Mouse (Mus musculus) layer of hippocampus, adult 11-12 months (tissue): ENCODE measurements around the gene Arhgap19.

ENCODE experiments used
- DNase-seq: peaks from one replicate; pipeline ENCODE4 v3.0.0; 2022; ENCODE audit warnings: low spot score

The Arhgap19 gene

DNA sequence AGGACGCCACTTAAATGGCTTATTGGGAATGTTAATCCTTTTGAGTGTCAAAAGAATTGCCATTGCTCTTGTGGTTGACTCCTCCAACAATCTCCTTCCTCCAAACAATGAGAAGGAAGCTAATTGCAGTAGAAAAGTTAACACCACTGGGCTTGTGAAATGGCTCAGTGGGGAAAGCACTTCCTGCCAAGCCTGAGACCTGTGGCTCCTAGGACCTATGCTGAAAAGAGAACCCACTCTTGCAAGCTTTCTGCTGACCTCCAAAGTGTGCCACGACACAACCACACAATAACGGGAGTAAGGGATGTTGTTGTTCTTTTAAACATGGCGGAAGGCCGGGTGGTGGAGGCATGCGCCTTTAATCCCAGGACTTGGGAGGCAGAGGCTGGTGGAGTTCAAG is 4.3 kb downstream of the Arhgap19 start:
- DNase-seq, result no peak

- no peak for DNase-seq
Observed at GRCm38 (mm10) chr19:41796789-41797327, 5.0 kb downstream of the Arhgap19 start.

DNA sequence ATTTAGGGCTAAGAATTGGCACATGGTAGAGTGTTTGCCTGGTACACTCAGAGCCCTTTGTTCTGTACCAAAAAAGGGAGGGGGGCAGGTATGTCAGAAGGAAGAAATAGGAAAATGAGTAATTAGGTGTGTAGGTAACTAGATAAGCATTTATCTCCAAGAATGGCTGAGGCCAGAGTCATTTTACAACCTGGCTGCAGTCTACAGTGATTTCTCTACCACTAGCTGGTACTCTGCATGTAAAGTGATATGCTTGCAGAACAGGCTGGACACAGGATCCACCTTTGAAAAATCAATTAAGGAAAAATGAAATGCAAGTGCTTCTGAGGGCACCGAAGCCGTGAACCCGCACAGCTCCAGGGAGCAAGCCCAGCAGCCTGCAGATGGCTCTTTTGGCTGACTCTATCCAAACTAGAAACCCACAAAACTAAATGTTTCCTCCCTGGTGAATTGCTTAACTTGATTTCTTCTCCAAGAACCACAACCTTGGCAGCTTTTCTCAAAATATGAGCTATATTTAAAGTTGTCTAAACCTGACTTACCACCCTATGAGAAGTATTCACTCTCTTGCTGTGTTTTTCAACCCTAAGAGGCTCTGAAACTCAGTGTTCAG is 5.6 kb downstream of the Arhgap19 start:
- no peak for DNase-seq

DNA sequence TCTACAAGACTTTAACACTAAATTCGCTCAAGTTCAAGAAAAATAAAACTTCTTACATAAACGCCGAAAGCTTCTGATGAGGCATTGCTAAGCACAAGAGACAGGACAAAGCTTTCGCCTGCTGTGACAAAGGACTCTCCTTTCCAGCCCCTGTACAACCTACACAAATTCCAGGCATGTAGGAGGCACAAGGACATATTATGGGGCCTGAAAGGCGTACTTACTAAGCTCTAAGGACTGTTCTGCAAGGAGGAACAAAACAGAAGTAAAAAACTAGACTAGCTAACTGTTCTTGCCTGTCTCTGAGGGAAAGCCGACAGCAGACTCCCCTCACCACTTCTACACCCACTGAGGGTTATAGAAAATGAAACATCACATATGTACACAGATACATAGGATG is 6.9 kb downstream of the Arhgap19 start:
- DNase-seq, result no peak

- DNase-seq, result no peak
Observed at GRCm38 (mm10) chr19:41794017-41794416, 7.8 kb downstream of the Arhgap19 start.

DNA sequence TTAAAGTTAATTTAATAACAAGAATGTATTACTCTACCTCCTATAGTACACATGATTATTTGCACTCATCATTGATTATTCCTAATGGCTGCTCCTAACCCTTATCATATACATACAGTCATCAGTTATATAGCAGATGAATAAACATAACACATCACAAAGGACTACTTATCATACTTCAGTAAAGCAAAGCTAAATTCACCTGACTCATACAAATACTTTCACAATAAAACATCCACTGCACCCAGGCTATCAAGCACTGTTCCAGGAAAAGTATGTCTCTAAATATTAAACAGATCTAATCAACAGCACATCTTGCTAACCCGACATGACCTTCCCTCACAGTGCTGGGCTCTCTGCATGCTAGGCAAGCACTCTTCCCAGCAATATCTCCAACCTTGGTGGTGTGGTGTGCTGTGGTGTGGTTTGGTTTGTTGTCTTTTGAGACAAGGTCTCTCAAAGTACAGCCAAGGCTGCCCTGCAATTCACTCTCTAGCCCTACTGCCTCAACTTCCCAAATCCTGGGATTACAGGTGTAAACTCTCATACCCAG is 8.8 kb downstream of the Arhgap19 start:
- DNase-seq, result no peak

GRCm38 (mm10) chr19:41791384-41791783 is 10.5 kb downstream of the Arhgap19 start:
- DNase-seq, result no peak

GRCm38 (mm10) chr19:41789110-41789961 is 12.5 kb downstream of the Arhgap19 start:
- no peak for DNase-seq

GRCm38 (mm10) chr19:41786896-41787295 is 15.0 kb downstream of the Arhgap19 start:
- no peak for DNase-seq

DNA sequence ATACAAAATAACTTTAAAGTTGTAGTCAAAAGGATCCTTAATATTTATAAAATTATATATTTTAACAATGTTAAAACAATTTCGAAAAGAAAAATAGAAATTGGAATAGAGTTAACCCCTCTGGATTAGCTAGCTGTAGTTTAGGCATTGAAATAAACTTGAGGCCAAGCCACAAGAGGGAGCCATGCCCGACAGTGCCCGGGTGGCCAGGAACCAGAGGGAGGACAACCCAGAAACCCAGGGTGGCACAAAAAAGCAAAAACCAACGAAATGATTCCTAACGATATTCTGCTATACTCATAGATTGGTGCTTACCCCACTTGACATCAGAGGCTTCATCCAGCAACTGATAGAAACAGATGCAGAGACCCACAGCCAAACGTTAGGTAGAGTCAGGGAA is 24.3 kb downstream of the Arhgap19 start:
- no peak for DNase-seq

DNA sequence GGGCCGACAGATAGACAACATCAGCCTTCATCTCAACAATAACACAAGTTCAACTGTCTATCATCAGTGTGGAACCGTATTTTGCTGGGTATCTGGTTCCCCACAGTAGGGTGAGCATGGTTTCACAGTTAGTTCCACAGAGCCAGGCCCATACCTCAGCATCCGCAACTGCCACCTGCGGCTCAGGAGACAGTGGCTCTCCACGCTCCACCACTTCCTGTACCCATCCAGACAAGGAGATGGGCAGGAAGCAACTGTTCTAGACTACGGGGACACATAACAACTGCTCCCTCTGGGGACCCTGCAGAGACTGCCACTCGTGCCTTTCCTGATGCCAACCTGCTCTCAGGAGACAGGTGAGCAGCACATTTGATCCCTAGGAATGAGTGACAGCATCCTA is 33.1 kb downstream of the Arhgap19 start:
- DNase-seq, result no peak

- DNase-seq, result no peak
Observed at GRCm38 (mm10) chr19:41766628-41767027, 35.2 kb downstream of the Arhgap19 start.

- DNase-seq, result peak; percentile 95
Observed at GRCm38 (mm10) chr19:41763870-41764660, 37.8 kb downstream of the Arhgap19 start.

- no peak for DNase-seq
Observed at GRCm38 (mm10) chr19:41761529-41761928, 40.3 kb downstream of the Arhgap19 start.

GRCm38 (mm10) chr19:41759765-41760164 is 42.1 kb downstream of the Arhgap19 start:
- DNase-seq, result no peak

GRCm38 (mm10) chr19:41759270-41759669 is 42.6 kb downstream of the Arhgap19 start:
- DNase-seq, result no peak

DNA sequence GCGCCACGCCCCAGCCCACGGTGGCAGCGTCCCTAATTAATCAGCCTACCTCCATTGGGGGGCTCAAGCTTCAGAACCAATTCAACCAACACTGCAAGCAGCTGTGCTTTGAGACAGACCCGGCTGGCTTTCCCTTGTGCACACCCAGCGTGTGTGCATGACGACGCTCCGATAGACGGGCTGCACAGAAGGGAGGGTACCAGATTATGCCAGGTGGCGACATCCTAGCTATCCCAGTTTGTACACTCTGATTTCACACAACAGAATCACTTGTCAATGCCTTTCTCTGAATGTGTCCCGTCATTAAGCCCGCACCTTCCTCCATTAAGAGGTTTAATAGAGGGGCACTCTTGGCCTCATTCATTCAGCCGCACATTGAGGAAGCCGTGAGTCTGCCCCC is 47.1 kb downstream of the Arhgap19 start:
- DNase-seq, result no peak

DNA sequence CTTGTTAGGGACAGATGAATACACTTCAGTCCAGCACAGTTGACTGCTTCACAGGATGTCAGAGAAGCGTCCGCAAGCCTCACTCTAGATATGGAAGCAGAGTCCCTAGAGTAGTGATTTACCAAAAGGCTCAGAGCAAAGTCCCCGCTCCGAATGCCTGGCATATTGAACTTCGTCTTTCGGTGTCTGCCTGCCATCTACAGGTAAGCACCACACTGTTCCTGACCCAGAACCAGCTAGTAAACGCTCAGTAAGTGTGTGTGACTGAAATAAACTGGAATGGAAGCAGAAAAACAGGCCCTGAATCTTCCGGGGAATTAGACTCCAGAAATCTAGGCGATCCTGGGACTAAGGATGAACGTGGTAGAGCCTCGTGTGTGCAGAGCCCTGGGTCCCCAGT is 49.9 kb downstream of the Arhgap19 start:
- no peak for DNase-seq

DNA sequence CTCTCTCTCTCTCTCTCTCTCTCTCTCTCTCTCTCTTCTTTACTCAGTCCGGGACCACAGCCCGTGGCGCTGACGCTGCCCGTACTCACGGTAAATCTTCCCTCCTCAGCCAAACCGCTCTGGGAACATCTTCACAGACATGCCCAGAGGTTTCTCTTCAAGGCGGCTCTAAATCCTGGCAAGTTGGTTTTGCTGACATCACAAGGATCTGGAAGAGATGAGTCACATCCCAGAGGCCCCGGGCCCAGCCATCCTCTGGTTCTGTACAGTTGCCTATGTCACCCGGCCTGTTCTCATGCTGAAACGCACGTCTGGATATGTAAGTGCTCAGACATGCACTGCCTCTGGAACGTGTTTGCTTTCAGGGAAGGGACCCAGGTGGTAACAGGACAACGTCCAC is 54.4 kb downstream of the Arhgap19 start:
- no peak for DNase-seq

DNA sequence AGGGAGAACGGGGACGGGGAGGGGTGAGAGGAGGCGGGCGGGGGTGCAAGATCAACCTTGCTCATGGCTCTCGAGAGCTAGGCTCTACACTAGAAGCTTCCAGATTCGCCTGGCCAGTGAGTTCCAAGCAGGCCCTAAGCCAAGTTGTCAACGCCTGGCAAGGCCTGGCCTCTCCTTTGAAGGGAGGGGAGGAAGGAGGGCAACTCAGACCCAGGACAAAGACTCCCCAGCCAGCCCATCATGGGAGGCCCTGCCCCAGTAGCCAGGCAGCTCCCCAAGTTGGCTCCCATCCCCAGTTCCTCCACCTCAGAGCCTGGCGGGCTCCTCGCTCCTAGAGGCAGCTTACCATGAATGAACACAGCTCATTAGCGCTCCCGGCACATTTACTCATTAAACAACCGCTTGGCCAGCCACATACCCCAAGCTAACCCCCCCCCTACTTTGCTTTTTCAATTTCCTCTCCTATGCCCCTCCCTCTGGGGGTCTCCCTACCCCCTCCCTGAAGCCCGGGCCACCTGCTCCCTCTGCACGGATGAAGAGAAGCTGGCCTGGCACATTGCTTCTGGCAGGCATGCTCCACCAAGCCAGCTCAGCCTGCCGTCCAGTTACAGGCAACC is 55.8 kb downstream of the Arhgap19 start:
- DNase-seq, result peak; percentile 67

GRCm38 (mm10) chr19:41743396-41743795 is 58.5 kb downstream of the Arhgap19 start, which contains the start of gene Slit1:
TSS of gene Slit1 (minus strand) at chr19:41743665.
- DNase-seq, result peak; percentile 70

GRCm38 (mm10) chr19:41738896-41739295 is 63.0 kb downstream of the Arhgap19 start:
- no peak for DNase-seq
